Mouse (Mus musculus): ENCODE measurements around the gene Hs6st3.
A peak's percentile ranks its signal among the peaks of the same experiment; 100 is the strongest.

Hs6st3 gene

DNA sequence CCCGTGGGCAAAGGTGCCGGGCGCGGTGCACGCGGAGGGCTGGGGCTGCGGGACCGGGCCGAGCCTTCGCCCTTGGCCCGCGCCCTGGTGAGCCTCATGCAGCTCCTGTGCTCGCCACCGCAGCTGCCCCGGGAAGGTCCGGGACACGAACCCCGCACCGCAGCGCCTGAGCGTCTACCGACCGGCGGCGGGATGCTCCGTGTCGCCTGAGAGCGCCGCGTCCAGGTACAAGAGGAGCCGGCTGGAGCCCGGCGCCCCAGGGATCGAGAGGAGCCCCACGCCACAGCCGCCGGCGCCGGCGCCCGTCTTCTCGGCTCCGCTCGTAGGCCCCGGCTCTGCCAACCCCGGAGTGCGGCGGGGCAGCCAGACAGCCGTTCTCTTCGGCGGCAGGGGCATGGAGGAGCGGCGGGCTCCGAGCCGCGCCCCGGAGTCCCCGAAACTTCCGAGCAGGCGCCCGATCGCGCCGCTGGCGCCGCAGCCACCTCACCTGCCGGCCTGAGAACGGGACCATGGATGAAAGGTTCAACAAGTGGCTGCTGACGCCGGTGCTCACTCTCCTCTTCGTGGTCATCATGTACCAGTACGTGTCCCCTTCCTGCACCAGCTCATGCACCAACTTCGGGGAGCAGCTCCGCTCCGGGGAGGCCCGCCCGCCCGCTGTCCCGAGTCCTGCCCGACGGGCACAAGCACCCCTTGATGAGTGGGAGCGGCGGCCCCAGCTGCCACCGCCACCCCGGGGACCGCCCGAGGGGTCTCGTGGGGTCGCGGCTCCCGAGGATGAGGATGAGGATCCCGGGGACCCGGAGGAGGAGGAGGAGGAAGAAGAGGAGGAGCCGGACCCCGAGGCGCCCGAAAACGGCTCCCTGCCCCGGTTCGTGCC lies at the start of gene Hs6st3:
TSS of gene Hs6st3 (plus strand) at position 436 of the 880 bp plus-strand sequence.
- DNase-seq (ENCODE audit: low spot score): peak; percentile 26

DNA sequence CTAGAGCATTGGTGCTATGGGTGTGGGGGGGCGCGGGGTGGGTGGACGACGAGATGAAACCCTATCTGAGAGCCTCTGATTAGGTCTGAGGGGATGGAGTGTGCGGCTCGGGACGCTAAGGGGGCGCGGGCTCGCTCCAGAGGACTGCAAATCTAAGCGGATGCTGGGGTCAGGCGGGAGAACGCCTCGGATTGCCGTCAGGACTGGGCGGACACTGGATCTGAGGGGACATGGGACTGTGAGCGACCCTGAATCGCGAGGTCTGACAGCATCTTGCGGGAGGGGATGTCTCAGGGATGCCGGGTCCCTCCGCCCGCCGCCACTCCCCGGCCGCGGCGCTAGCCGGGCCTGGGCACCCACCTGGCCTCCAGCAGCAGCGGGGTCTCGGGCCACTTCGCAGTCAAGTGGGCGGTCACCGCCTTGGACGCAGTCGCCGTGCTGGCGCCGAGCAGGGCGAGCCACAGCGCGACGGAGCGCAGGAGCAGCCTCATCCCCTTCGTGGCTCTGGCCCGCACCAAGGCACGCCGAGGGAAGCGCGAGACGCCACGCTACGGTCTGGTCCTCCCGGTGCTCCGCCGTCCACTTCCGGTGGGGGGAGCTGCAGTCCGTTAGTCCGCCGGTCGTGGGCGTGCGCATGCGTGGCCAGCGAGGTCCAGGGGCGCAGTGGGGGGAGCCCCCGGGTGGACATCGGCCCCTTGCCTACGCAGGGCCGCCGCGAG lies 39.1 kb upstream of the Hs6st3 start, which contains the start of gene Uggt2:
TSS of gene Uggt2 (minus strand) at position 580 of the 719 bp plus-strand sequence.
- DNase-seq (ENCODE audit: low spot score): peak; percentile 86

DNA sequence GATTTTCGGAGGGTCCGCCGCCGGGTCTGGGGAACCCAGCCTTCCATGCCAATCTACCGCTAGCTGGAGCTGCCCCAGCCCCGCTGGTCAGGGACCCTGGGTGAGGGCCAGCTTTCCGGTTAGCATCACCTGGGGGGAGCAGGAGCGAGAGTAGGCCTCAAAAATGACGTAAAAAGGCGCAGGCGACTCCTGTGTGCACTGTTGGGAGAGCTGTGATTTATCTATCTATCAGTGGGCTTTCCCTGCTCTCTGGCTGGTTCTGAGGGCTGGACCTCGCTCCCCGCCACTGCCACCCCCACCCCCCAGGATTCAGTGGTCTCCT lies 38.6 kb upstream of the Hs6st3 start:
- no peak for DNase-seq (ENCODE audit: low spot score)

DNA sequence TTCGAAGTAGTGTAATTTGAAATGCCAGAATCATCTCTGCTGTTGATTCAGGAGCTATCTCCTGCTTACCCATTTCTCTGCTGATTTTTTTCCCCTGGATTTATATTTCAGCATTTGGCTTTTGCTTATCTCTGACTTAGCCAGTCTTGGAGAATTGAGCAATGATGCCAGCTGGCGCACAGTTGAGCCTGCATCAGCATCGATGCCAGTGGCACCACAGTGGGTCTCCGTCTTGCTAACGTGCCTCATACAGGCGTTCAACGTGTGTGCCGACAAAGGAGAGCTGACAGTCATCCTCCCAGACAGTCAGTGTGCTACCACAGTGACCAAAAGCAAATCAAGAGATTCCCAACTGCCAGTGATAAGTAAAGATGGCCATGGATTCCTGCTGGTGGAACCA lies 30.6 kb upstream of the Hs6st3 start:
- DNase-seq (ENCODE audit: low spot score): no peak

DNA sequence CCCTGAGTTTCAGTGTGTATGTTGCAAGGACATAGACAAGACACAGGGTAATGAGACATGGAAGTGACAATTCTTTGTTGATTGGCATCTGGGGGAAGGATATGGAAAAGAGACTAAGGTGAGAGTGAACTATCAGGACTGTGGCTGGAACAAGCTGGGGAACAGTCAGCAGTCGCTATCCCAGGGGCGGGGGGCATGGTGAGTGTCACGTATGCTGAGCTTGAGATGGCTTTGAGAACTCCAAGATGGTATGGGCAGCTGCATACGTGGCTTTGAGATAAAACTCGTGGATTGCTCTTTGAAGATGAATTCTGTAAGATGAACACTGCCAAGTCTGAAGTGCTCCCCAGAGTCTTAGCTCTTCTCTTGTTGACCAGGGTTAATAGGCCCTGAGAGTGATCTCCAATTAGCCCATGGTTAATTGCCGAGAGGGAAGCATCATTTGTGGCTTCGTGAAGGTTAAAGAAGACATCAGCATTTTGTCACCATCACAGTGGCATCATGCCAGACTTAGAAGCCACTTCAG lies 29.3 kb upstream of the Hs6st3 start:
- DNase-seq (ENCODE audit: low spot score): no peak

DNA sequence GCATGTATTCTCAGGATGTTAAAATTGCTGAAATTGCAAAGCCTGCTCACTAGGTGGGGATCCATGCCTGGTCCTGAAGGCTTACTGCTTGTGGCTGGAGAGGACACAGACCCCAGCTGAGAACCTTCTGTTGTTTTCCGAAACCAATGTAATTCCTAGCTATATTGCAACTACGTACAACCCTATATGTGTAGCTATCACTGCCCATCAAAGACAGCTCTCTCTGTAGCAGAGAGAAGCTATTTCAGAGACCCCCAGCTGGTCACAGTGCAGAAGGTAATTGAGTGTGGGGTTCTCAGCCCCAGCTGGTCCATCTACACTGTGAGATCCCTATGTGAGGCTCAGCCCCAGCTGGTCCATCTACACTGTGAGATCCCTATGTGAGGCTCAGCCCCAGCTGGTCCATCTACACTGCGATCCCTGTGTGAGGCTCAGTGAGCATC lies 28.3 kb upstream of the Hs6st3 start:
- no peak for DNase-seq (ENCODE audit: low spot score)

DNA sequence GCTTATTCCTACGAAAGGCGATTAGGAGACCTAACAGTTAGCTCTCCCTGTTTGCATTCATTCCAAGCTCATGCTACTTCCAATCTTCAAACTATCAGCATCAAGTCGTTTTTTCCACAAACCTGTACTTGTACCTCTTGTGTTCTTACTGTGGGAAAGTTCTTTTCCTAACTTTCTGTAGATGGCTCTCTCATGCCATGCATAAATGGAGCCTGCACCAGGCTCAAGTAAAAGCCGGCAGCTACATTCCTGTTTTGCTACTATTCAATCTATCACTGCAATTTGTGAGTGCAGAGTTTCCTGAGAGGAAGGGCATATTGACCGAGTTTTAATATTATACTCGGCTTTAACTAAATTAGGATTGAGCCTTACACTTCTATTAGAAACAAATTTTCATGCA lies 25.6 kb upstream of the Hs6st3 start:
- DNase-seq (ENCODE audit: low spot score): no peak

DNA sequence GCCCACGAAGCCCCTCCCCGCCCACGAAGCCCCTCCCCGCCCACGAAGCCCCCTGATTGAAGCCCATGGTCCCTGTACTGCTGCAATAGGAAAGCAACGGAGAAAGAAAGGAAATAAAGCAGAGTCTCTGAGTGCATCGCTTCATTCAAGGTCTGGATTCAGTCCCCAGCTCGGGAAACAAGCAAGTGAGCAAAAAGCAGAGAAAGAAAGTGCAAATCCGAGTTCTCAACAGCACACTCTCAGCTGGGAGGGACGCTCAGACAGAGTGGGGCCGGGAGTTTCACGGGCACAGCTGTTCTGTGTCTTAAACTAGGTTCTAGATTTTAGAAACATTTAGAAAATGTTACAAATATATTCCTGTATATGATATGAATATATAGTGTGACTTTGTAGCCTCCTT lies 14.6 kb upstream of the Hs6st3 start:
- DNase-seq (ENCODE audit: low spot score): no peak

DNA sequence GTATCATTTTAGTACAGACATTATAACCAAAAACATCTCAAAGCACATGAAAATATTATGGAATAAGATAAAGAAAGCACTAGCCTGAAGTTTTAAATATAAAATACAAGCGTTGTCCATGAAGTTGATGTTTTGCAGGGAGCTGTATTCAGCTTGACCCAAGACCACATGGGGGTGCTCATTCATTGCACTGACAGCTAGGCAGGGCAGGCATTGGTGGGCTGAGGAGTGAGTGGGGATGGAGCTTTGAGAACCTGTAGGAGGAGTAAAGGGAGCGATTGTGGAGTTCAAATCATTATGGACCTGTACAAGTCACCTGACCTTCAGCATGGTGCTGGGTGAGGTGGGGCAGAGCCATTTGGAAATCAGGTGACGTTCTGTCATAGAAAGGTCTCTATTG lies 14.1 kb upstream of the Hs6st3 start:
- no peak for DNase-seq (ENCODE audit: low spot score)

DNA sequence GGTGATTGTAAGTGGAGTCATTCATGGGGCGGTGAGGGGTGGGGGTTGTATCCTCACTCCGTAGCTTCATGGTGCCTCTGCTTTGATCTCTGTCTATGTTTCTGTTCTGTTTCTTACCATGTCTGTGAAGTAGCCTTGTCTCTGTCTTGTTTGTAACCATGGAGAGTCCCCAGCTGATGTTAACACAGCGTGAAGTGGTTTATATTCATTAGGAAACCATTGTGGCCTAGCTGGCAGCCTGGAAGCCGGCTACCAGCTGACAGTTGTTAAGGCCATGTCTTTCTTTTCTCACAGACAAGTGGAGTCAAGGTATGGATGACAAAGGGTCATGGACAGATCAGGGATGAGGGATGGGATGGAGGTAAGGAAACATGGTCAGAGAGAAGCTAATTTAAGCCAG lies 12.3 kb upstream of the Hs6st3 start:
- DNase-seq (ENCODE audit: low spot score): no peak

DNA sequence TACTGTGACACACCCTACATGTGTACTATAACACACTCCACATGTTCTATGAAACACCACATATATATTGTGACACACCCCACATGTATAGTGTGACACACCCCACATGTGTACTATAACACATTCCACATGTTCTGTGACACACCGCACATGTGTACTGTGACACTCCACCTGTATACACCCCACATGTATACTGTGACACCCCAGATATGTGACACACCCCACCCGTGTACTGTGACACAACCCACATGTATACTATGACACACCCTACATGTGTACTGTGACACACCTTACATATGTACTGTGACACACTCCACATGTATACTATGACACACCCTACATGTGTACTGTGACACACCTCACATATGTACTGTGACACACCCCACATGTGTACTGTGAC lies 10.8 kb upstream of the Hs6st3 start:
- no peak for DNase-seq (ENCODE audit: low spot score)

DNA sequence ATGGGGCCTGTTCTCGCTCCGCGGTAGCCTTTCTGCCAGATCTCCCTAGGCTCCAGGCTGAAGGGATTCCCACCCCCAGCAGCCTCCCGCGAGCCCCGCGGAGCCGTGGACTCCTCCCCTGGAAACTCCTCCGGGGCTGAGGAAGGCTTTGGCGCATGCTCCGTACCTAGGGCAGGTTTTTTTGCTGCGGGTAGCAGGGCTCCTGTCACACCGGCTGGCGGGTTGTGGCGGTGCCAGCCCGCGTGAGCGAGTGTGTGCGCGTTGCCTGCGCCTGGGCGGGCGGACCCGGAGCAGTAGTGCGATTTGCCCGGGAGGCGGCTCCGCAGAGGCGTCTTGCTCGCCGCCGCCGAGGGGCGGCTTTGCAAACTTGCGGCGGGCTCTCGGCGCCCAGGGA lies 632 bp upstream of the Hs6st3 start:
- DNase-seq (ENCODE audit: low spot score): peak; percentile 87

DNA sequence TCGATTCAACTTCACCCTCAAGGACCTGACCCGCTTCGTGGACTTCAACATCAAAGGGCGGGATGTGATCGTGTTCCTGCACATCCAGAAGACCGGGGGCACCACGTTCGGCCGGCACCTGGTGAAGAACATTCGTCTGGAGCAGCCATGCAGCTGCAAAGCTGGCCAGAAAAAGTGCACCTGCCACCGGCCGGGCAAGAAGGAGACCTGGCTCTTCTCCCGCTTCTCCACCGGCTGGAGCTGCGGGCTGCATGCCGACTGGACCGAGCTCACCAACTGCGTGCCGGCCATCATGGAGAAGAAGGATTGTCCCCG lies 602 bp downstream of the Hs6st3 start:
- DNase-seq (ENCODE audit: low spot score): no peak

DNA sequence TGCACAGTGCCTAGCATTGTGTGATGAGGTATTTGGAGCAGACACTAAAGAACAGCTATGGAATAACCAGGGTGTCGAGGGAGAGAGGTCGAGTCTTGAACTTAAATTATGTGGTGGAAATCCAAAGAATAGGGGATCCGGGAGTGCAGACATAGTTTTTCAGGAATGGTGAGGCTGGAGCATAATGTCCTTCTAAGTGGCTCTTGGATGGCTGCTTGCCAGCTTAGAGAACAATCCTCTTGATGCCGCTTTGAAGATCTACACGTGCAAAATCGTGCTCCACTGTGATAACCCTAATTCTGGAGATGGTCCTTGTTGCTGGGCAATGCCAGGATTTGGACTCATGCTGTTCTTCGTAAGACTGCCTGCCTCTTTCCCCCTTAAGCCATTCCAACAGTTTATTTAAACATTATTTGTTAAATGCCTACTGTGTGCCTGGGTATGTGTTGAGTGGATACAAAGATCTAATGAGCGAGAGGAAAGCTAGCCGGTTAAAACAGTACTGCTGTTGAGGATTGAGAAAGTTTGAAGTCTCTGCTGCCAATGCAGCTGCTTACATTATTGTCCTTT lies 1.3 kb downstream of the Hs6st3 start:
- no peak for DNase-seq (ENCODE audit: low spot score)

DNA sequence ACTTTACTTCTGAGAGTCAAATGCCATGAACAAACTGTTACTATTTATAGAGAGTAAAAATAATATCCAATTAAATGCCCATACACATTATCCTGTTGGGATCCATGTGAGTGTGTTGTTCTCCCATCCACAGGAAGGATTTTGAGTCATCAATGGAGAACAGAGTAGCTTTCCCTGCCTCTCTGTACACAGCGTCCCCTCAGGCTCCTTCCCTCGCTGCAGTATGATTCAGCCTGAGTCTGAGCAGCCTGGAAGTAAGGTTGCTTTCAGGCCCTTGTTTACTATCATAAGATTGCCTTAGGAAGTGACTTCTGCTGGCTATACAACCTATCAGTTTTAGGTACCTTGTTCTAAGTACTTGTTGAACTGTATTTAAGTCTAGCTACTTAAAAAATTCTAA lies 14.9 kb downstream of the Hs6st3 start:
- no peak for DNase-seq (ENCODE audit: low spot score)

DNA sequence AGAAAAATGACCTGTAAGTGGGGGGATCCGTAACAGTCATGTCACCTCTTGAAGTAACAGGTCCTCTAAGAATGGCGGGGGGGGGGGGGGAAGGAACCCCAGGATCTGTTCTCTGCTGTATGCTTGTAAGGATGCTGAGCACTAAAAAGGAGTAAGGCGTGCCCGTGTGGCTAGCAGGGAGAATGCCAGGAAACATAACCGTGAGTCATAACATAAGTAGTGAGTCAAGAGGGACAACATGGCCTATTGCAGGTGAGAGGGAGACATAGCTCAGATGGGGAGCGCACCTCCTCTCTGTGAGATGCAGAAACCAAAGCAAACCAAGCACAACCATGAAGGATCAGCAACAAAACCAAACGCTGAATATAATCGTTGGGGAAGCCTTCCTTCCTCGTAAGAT lies 55.8 kb downstream of the Hs6st3 start:
- DNase-seq (ENCODE audit: low spot score): no peak

DNA sequence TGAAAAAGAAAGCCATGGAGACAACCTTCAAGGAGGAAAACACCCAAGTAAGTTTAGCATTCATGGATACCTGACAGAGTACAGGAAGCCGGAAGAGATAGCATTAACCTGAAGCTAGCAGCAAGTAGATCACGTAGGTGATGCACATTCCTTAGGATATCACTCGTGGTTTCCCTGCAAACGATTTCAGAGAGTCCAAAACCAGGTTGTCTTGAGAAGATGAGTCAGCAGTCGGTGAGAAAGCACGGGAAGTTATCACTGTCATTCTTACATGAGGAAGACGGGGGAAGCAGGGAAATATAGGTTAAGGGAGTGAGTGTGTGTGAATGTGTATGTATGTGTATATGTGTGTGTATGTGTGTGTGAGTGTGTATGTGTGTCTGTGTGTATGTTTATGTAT lies 65.4 kb downstream of the Hs6st3 start:
- no peak for DNase-seq (ENCODE audit: low spot score)

DNA sequence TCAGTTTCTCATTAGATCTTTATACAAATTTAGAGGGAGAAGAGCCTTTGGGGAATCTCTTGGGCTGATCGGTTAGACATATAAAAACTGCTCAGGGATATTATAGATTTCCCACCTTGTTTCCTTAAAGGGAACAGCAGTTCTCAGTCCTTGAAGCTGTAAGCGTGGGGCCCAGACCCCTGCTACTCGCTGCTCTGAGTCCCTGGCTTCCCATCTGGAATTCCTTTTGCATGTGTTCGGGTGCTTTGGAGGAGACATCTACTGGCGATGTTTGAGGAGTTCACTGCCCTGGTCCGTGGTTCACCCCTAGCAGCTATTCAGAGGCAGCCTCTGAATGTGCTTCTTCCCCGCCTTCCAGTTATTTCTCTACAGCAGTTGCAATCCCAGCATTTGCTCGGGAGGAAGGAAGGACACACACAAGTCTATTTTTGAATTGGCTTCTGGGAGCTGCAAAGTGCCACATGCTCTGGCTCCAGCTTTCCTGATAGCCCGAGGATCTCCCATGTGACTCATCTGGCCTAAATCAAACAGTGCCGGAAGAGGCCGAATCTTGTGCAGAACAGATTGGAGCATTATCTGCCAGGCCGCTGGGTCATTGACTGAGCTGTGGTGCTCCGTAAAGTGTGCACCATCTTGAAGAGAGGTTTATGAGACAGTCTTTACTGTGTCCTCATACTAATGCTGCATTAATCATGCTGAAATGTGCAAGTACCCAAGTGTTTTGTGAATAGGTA lies 77.6 kb downstream of the Hs6st3 start:
- DNase-seq (ENCODE audit: low spot score): no peak

DNA sequence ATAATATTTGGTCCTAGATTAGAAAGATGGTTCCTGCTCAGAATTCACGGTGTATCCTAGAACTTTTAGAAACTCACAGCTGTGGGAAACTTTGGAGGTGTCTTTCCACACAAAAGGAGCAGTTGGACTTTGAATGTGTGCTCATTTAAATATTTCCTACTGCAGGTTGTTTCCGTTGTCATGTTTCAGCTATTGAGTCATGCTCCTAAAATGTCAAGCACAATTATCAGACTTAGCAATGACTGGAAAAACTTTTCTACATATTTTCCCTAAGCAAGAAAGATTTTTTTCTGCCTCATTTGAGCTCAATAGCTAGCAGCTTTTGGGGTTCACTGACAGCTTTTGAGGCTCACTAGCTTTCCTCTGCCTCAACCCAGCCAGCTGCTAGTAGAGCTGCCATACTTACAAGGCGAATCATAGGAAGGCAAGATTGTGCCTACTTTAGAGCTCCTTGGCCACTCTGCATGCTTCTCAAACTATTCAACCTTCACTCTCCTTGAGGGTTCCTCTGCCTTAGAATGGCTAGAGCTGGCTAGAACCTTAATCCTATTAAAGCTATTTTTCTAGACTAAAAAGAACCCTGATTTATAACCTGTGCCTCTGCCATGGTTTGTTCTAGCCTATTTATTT lies 89.7 kb downstream of the Hs6st3 start:
- DNase-seq (ENCODE audit: low spot score): no peak

DNA sequence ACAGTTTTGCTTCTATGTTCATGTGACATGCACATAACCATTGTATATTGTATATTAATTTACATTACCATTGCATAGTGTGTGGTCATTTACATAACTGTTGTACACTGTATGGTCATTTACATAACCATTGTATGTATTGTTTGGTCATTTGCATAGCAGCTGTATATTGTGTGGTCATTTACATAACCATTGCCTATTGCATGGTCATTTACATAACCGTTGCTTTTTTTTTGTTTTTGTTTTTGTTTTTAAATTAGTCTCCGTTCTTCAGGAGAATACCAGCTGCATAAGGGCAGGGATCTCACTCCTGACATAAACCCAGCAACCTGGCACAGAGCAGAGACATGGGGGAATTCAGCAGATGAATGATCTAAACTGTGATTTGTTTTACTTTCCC lies 95.5 kb downstream of the Hs6st3 start:
- DNase-seq (ENCODE audit: low spot score): no peak

DNA sequence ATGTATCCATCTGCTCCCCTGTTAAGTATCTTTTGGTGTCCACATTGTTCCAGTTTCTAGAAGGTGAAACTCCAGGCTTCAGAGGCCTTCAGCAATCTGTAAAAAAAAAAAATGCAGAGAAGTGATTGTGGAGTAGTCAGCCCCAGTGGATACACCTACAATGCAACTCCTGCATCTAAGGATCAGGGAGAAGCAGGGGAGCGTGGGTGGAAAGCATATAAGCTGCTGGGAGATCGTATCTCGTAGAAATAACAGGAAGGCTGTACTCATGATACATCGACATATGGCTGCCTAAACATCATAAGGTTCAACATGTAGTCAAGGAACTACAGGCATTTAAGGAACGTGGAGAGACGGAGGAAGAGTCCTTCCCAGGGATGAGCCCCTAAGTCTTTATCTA lies 109.0 kb downstream of the Hs6st3 start:
- DNase-seq (ENCODE audit: low spot score): no peak

DNA sequence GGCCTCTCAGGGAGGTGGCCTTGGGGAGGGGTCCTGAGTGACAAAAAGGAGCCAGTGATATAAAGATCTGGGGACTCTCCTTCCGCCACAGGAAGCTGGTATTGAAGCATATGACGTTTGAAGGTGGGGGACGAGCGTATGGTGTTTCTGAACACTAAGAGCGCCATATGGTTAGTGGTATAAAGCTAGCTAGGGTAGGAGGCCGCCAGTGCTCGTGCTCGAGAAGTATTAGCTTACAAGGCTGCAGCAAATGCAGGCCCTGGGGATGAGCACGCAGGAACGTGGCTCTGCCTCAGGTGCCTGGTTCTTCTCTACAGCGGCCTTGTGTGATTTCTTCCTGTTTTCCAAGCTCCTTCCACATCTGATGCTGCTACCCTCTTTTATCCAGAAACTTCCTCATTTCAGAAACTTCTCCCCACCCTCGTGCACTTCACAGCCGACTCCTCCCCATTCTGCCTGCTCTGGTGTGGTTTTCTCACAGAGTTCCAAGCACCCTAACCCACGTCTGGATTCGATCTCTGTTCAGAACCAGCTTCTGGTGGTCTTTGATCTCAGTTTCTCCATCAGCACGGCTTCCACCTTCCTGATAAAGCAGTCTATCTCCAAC lies 110.0 kb downstream of the Hs6st3 start:
- DNase-seq (ENCODE audit: low spot score): no peak

Measured in MN1 (cell line).